Mouse (Mus musculus) heart, adult 9 months (tissue): ENCODE measurements around the gene Kat2b.
A peak's percentile ranks its signal among the peaks of the same experiment; 100 is the strongest.
"Not testable (repeated sequence)": the region's sequence is repeated elsewhere in the genome, so short reads cannot be mapped to it uniquely, and the experiment has no call there.

ENCODE experiments used
- DNase-seq, 2 experiments: peaks; one replicate each; pipeline ENCODE4 v3.0.0; 2022; ENCODE audit warnings: low spot score in 2 of 2

Gene Kat2b

DNA sequence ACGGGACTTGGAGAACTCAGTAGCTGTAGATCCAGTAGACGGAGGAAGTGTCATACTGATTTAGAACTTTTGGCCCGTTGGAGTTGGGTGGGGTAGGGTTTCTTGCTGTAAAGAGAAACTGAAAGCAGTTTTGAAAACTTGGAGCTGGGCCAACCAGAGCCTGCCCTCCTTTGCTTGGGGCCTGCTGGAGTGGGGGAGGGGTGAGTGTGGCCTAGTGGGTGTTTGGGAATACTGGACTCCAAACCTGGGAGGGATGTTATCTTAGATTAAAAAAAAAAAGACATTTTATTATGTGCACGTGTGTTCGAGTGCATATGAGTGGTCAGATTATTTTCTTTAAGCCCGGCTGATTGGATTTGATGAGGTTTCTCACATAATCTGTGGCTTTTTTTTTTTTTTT, 3.2 kb downstream of the Kat2b start:
- peak; percentile 89 for DNase-seq

DNA sequence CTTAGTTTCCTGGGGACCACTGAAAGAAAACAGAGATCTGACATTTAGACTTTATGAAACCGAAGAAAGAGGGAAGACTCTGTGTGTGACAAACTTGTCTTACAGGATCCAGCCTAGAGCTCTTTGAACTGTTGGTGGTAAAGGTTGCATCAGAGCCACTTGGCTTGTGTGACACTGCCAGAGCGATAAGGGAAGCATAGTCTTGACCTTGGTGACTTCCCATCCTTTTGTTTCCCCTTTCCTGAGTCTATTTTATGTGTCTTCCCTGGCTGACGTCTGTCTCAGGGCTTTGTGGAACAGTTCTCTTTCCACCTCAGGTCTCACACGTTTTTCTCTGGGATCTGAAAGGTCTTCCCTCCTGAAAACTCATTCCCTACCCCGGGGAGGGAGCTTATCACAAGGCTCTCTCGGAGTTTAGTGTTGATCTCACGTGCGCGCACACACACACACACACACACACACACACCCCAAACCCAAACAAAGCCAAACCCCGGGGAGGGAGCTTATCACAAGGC, 3.8 kb downstream of the Kat2b start:
- DNase-seq = peak in 1 of 2 experiments; percentile 16

DNA sequence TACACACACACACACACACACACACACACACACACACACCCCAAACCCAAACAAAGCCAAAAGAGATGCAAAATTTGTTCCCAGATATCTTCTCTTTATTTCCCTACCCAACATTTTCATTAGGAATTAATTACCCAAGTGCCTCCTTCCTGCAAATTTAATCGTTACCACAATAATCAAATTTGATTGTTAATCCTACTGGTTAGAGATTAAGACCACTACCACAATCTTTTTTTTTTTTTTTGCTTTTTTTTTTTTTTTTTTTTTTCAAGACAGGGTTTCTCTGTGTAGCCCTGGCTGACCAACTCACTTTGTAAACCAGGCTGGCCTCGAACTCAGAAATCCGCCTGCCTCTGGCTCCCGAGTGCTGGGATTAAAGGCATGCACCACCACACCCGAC, 4.3 kb downstream of the Kat2b start:
- DNase-seq = not testable (repeated sequence)

DNA sequence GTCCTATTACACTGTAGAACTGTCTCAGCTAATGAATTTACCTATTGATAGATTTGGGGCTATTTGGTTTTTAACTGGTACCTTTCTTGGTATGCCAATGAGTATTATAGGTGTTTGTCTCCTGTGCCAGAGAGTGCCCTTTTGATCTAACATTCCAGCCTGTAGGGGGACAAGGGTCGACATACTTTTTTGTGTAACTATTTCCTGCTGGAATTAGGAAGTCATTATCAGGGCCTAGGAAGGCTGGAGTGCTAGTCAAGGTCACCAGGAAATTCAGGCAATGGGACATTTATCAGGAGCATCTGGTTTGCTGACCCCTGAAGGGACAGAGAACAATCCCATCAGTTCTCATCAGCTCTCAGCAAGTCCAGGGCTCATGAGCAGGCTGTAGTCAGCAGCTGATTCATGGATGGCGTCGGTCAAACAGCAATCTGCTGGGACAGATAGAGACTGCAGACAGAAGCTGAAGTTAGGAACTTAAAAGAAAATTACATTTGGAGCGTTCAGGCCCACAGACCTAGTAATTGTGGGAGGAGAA, 6.4 kb downstream of the Kat2b start:
- no peak for DNase-seq

DNA sequence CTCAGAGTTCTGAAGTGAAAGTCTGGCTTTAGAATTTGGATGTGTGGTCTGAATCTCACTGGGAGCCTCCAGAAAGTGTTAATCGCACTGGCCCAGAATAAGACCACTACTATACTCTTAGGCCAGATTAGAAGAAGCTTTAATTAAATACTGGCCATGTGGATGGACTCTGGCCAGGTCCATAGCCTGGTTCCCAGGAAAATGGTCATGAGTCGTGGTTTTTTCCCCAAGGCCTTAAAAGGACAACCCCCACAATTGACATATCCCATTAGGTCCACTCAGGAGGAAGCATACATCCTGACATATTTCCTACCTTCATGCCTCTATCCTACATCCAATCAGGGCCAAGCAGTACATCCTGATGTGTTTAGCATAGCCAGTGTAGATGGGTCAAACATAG, 10.5 kb downstream of the Kat2b start:
- no peak for DNase-seq

DNA sequence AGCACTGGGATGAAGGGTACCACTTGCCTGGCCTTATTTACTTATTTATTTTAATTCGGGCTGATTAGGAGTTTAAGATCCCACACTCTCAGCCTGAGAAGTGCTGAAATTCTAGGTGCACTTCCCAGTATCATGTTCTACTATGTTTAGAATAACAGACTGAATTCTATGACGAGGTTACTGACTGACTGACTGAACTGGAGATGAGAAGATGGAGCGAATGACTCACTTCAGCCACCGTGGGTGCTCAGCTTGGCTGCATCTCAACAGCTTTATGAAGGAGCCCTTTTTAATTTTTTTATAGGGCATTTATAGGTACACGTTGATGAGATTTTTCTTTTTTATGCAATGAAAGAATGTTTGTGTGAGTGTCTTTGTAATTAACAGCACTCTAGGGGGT, 11.1 kb downstream of the Kat2b start:
- DNase-seq = no peak

DNA sequence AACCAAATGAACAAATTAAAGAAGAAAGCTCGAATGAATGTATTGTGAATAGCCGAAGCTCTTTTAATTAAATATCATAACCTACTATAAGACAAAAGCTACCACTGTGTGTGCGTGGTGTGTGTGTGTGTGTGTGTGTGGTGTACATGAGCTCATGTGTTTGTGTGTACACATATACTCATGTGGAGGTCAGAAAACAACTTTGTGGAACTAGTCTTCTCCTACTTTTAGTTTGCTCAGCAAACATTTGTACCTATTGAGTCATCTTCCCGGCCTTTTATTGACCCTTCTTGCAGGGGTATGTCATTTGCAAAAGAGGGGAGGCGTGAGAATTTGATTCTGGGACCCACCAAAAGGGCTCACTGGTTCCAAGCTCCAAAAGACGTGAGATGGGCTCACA, 11.6 kb downstream of the Kat2b start:
- DNase-seq = no peak

DNA sequence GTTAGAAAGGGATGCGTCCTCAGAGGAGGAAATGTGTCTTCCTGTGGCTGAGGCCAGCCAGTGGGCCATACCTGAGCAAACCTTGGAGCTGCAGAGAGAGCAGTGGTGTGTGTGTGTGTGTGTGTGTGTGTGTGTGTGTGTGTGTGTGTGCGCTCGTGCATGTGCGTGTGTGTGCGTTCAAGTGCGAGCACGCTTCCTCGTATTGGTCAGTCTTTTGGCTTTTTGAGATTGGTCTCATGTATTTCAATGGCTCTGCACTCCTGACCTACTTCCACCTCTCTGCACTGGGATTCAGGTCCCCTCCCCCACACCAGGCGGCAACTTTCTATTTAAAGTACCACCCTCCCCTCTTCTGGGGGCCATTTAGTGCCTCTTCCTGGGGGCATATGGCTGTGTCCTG, 12.1 kb downstream of the Kat2b start:
- peak in 1 of 2 experiments; percentile 20 for DNase-seq

DNA sequence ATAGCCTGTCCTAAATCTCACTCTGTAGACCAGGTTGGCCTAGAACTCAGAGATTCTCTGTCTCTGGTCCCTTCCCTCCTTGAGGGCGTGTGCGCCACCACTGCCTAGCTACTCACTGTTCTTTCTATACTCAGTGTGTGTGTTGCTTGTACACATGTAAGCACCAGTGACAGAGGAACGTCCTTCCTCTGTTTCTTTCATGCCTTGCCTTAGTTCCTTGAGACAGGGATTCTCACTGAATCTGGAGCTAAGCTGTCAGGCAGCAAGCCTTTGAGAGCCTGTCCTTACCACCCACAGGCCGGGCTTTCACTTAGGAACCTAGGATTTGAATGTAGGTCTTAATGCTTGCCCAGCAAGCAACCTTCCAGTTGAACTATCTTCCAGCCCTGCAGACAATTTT, 13.0 kb downstream of the Kat2b start:
- no peak for DNase-seq

DNA sequence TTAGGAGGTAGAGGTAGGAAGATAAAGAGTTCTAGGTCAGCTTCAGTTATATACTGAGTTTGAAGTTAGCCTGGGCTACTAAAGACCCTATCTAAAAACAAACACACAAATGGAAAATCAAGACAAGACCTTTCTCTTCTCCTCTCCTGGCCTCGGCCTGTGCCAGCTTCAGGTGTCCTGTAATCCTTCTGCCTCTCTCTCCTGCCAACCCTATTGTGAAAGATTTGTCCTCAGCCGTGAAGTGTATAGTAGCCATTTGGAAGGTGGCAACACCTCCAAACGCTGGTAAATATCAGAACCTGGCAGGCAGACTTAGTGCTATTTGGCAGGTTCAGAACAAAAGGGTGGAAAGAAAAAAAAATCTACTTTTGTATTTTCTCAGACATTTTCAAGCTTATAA, 13.6 kb downstream of the Kat2b start:
- DNase-seq = no peak

DNA sequence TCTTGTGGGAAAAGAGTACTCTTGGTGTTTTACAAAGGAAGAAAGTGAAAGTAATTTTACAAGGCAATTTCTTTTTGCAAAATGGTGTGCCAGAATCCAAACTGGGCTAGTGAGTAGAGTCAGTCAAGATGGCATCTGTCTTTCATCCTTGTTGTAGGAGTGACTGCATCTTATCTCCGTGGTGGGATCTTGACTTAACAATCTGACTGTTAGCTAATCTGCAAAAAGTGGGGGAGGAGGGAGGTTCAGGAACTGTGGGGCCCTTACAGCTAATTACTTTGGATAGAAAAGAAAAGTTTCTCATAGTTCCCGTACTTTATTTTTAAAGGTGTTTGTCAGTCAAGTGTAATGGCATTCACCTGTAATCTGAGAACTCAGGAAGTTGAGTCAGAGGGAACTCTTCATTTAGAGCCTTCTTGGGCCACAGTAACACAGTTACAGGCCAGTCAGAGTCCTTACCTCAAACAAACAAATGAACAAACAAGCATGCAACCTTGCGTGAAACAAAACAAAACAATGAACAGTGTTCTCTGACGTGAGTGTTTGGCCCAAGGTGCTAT, 15.4 kb downstream of the Kat2b start:
- DNase-seq = no peak

DNA sequence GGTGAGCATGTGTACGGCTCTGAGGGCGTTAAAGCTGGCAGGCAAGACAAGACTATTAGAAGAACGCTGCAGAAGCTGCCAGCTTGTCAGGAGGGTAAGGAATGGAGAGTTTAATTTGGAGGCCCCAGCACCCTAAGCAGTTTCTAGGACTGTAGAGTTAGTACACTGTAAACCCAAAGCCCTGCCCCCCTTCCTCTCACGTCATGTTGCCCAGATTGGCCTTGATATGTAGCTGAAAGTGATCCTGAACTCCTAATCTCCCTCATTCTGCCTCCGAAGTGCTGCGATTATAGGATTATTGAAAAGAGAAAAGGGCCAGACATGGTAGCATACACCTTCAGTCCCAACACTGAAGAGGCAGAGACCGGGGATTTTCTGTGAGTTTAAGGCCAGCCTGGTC, 16.1 kb downstream of the Kat2b start:
- no peak for DNase-seq

DNA sequence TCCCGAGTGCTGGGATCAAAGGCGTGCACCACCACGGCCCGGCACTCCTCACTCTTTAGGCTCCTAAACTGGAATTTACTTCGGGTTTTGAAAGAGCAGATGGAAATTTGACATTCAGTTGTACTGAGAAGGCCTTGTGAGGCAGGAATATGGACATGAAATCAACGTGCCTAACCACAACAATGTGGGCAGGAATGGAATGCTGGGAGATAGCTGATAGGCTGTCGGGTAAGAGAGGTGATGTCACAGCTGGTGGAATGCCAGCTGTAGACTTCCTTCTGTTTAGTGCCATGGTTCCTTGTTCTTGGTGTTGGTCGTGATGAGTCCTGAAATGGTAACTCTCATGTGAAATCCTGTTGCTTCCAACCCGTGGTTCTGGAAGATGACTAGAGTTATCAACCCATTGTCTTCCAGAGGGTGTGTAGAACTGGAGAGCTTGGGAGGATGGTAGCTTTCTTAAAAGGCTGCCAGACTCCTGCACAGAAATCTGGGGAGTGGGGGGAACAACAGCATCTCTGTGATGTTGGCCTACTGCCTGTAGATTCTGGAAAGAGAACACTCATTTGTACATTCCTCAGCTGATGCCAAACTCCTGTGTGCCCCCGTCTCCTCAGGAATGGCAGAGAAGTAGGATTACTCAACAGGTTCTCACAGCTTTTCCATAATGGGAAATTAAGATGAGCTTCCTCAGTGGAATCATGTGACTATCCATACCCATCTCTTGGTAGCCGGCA, 17.4 kb downstream of the Kat2b start:
- peak in 1 of 2 experiments; percentile 24 for DNase-seq

DNA sequence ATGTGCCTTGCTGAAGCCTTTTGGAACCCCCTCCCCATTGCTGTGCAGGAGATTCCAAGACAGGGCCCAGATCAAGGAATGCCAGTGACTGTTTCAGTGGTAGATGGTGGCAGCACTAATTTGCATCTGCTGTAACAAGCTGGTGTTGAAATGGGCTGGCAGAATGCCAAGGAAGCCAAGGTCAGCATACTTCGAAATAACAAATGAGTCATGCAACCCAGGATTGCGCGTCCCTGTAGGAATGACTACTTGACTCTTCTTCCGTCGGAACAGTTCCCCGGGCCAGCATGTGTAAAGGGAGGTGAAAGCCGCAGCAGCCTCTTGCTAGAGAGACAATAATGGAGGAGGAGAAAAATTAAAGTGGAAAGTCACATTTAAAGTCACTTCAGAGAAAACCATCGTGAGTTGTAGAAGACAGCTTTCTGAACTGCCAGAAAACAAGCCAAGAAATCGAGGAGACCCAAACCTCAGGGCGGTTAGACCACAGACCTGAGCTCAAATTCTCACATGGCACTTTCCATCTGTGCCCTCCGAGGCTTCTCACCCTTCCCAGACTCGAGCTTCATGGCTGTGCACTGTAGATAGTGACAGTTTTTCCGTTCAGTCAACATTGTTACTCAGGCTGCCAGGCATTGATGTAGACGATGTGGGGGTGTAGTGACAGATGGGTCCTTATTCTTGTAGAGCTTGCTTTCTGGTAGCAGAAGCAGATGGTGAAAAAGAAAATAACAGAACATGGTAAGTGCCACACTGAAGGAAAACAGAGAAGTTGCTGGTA, 20.6 kb downstream of the Kat2b start:
- peak; percentile 88 to 94 for DNase-seq

DNA sequence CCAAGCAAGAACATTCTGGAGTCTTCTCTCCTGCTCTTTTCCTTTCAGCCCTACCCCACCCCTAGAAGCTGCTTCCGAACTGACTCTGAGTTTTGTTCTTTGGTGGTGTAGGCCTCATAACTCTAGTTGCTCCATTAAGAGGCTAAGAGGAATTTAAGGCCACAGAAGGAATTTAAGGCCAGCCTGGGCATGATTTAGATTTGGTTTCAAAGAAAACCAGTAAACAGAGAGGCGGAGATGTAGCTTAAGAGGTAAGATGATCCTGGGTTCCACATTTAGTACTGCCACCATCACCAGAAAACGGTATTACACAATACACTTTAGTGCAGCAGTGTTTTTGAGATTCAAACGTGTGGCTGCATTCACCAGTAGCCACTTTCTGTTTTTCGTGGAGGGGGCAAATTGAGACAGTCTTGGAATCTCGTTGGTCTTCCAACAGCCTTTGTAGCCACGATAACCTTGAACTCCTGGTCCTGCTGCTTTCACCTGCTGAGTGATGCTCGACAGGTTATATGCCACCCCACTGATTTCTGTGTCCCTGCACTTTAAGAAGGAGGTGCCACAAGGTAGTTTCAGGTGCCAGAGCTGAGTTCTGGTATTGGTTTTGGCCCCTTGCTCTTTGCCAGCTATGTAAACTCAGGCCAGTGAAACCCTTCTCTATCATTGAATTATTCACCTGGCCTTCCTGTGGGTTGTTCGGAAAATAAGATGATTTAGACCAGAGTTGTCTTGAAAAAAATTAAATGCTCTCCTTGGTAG, 21.6 kb downstream of the Kat2b start:
- DNase-seq = no peak

DNA sequence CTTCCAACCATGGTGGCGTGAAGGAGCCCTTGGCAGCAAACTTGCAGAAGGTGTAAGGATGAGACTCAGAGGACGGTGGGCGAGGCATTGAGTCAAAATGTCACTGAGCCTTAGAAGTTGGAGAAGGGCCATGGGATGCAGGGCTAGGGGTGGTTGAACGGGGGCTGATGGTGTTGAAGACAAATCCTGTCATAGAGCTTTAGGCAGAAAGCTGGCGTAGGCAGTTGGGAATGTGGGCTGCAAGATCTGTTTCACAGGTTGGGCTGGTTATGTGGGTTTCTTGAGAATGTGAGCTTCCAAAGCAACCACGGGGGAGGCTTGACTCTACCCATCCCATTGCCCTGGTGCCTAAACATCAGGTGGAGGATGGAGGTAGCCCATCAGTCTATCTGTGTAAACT, 23.4 kb downstream of the Kat2b start:
- DNase-seq = no peak

DNA sequence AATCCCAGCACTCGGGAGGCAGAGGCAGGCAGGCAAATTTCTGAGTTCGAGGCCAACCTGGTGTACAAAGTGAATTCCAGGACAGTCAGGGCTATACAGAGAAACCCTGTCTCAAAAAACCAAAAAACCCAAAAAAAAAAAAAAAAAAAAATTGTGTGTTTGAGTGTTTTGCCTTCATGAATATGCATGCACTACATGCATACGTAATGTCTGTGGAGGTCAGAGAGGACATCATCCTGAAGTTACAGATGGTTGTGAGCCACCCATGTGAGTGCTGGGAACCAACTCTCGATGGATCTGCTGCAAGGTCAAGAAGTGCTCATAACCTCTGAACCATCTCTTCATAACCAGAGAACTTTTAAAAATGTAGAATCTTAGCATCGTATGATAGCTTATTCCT, 25.2 kb downstream of the Kat2b start:
- no peak for DNase-seq

DNA sequence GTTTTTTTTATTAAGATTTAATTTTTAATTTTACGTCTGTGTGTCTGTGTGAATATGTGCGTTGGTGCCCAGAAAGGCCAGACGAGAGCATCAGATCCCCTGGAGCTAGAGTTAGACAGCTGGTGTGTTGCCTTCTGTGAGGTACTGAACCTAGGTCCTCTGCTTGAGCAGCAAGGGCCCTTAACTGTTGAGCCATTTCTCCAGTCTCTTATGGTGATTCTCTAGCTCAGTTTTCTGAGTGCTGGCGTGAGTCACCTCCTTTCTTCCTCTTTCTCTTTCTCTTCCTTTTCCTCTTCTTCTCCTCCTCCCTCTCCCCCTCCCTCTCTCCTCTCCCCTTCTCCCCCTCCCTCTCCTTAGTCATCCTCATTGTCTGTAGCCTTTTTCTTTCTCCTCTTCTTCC, 27.9 kb downstream of the Kat2b start:
- no peak for DNase-seq

DNA sequence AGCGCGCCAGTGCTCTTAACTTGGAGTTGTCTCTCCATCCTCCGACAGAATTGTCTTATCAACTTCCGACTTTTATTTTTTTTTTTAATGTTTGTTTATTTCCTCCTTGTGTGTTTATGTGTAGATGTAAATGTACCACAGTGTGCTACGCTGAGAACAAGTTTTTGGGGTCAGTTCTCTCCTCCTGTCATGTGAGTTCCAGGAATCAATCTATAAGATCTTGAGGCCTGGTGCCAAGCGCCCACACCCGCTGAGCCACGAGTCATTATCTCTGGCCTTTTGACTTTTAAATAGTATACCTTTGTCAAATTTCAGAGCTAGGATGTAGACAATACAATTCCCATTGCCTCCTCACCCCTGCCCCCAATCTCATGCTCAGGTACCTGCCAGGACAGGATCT, 28.9 kb downstream of the Kat2b start:
- no peak for DNase-seq

DNA sequence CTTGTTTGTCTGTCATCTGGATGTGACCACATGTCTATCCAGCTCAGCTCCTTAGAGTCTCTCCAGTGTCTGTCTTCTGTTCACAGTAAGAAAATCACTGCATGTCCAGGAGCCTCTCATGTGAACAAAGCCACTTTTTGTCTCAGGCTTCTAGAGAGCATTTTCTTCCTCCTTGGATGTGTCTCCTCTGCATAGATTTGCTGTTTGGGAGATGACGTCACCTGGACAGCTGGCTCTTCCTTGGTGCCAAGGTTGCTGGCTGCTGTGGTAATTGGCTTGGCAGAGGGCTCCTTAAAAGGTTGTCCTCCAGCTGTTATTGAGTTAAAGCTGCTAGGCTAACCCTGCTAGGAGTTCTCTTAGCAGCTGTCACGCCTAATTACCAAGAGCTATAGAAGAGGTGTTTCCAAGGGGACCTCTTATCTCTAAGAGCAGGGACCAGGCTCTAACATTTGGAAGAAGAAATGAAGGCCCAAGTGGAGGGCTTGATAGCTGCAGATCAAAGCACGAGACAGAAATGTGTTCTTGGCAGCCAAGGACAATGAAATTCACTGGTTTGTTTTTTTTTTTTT, 29.7 kb downstream of the Kat2b start:
- peak; percentile 77 to 85 for DNase-seq
